Mouse (Mus musculus): Measurements from ENCODE around the gene Zgrf1. TPM values are rescaled to one million over a fixed set of nuclear protein-coding genes. Genes with fewer than 3 reads are reported as not detected.

Zgrf1 gene
- total RNA-seq (2021), result under 1 TPM; 0.73 to 0.78 TPM

GRCm38 (mm10) chr3:127552973-127553719 lies at the start of gene Zgrf1, which contains the start of gene Larp7:
TSS of gene Zgrf1 (plus strand) at chr3:127553489.
TSS of gene Larp7 (minus strand) at chr3:127553349.
- intact Hi-C loops (cut with DNase I), result loop anchor here (5.0 kb wide), 2 partner anchors 231 to 371 kb away; no protein-coding TSS in a partner anchor
- peak; percentile 98 for DNase-seq (ENCODE audit: low spot score)

- intact Hi-C loops (cut with DNase I), result no loop called here
- DNase-seq (ENCODE audit: low spot score), result no peak
These were observed 45.2 kb upstream of the Zgrf1 start for GRCm38 (mm10) chr3:127507878-127508783.

GRCm38 (mm10) chr3:127511786-127512746 lies 41.2 kb upstream of the Zgrf1 start:
- no peak for DNase-seq (ENCODE audit: low spot score)
- intact Hi-C loops (cut with DNase I), result no loop called here

- intact Hi-C loops (cut with DNase I), result no loop called here
- no peak for DNase-seq (ENCODE audit: low spot score)
These were observed 40.4 kb upstream of the Zgrf1 start for GRCm38 (mm10) chr3:127512794-127513335.

GRCm38 (mm10) chr3:127513699-127514098 lies 39.6 kb upstream of the Zgrf1 start:
- intact Hi-C loops (cut with DNase I), result no loop called here
- no peak for DNase-seq (ENCODE audit: low spot score)

- intact Hi-C loops (cut with DNase I), result no loop called here
- DNase-seq (ENCODE audit: low spot score), result no peak
These were observed 38.0 kb upstream of the Zgrf1 start for GRCm38 (mm10) chr3:127515251-127515650.

GRCm38 (mm10) chr3:127520300-127520699 lies 33.0 kb upstream of the Zgrf1 start:
- DNase-seq (ENCODE audit: low spot score), result no peak
- intact Hi-C loops (cut with DNase I), result no loop called here

- intact Hi-C loops (cut with DNase I), result no loop called here
- no peak for DNase-seq (ENCODE audit: low spot score)
These were observed 32.1 kb upstream of the Zgrf1 start for GRCm38 (mm10) chr3:127521156-127521555.

GRCm38 (mm10) chr3:127525188-127525819 lies 28.0 kb upstream of the Zgrf1 start:
- peak; percentile 1 for DNase-seq (ENCODE audit: low spot score)
- intact Hi-C loops (cut with DNase I), result no loop called here

- intact Hi-C loops (cut with DNase I), result no loop called here
- peak; percentile 5 for DNase-seq (ENCODE audit: low spot score)
These were observed 25.7 kb upstream of the Zgrf1 start for GRCm38 (mm10) chr3:127527465-127528034.

- intact Hi-C loops (cut with DNase I), result no loop called here
- no peak for DNase-seq (ENCODE audit: low spot score)
These were observed 24.1 kb upstream of the Zgrf1 start for GRCm38 (mm10) chr3:127529210-127529609.

GRCm38 (mm10) chr3:127529824-127530223 lies 23.5 kb upstream of the Zgrf1 start:
- intact Hi-C loops (cut with DNase I), result no loop called here
- DNase-seq (ENCODE audit: low spot score), result no peak

GRCm38 (mm10) chr3:127530293-127530692 lies 23.0 kb upstream of the Zgrf1 start:
- DNase-seq (ENCODE audit: low spot score), result no peak
- intact Hi-C loops (cut with DNase I), result no loop called here

- intact Hi-C loops (cut with DNase I), result no loop called here
- no peak for DNase-seq (ENCODE audit: low spot score)
These were observed 14.1 kb upstream of the Zgrf1 start for GRCm38 (mm10) chr3:127539193-127539592.

GRCm38 (mm10) chr3:127543976-127544375 lies 9.3 kb upstream of the Zgrf1 start:
- DNase-seq (ENCODE audit: low spot score), result no peak

GRCm38 (mm10) chr3:127544610-127545121 lies 8.6 kb upstream of the Zgrf1 start:
- no peak for DNase-seq (ENCODE audit: low spot score)
- intact Hi-C loops (cut with DNase I), result no loop called here

More at GRCm38 (mm10) chr3:127543976-127544375, 9.3 kb upstream of the Zgrf1 start:
- intact Hi-C loops (cut with DNase I), result no loop called here

- DNase-seq (ENCODE audit: low spot score), result no peak
- intact Hi-C loops (cut with DNase I), result loop anchor here (2.0 kb wide), 1 partner anchor 97 kb away; no protein-coding TSS in a partner anchor
These were observed 5.4 kb upstream of the Zgrf1 start for GRCm38 (mm10) chr3:127547882-127548281.

GRCm38 (mm10) chr3:127552434-127552972 lies 786 bp upstream of the Zgrf1 start:
- no peak for DNase-seq (ENCODE audit: low spot score)
- intact Hi-C loops (cut with DNase I), result loop anchor here (5.0 kb wide), 2 partner anchors 230 to 370 kb away; no protein-coding TSS in a partner anchor

Measured in heart, postnatal 25 days (tissue).